Mouse (Mus musculus): ENCODE results near the gene Ak2. TPM values are rescaled to one million over a fixed set of nuclear protein-coding genes. Genes with fewer than 3 reads are reported as not detected.
A peak's percentile ranks its signal among the peaks of the same experiment; 100 is the strongest.

The Ak2 gene
- polyA plus RNA-seq, 1 experiment: 60.1 TPM

DNA sequence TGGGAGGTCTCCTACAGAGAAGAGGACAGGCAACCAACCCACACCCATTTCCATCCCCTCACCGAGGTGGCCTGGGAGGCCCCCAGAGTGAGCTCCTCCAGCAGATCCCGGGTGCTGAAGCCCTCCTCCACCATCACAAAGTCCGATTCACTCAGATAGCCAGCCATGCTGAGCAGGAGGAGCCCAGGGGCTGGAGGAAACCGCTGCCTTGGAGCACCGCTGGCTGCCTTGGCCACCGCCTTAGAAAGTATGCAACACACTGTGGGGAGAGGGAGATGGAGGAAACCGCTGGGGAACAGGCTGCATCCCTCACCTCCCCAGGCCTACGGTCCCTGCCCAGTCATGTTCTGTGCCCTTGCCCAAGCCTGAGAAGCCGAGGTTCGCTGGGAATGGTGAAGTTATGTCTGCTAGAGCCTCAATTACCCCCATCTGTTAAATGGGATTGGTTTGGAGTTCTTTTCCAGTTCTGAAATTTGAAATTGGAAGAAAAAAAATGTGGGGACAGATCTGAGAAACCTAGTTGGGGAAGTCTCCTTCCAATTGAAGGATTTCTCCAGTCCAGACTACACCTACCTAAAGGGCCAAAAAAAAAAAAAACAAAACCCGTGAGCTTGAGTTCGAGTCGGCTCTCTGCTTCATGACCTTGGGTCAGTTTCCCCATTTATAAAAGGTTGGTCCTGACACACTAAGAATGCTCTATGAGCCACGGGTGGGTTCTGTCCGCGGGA lies 30.3 kb upstream of the Ak2 start:
- H3K27me3 ChIP-seq (ENCODE audit: control insufficient read depth, insufficient read depth, low read length): peaks cover 5% of the 10 kb centered on the region; the same call in 1 of the 2 replicates
- peak overlapping the region; percentile 48 for H3K4me3 ChIP-seq (ENCODE audit: control insufficient read depth, insufficient read depth, low read length)
- WGBS: 29% methylated on average over 16 of the region's 16 CpGs
- H3K4me1 ChIP-seq (replicated peaks; ENCODE audit: control insufficient read depth, insufficient read depth, low read length): peaks cover 8% of the 10 kb centered on the region; the same call in 1 of the 2 replicates
- no peaks in the 10 kb centered on the region for H3K36me3 ChIP-seq (ENCODE audit: control insufficient read depth, insufficient read depth, low read length)
- no peak for DNase-seq
- TF ChIP-seq CTCF (IDR thresholded peaks at IDR 0.05; ENCODE audit: borderline replicate concordance, control insufficient read depth, extremely low read depth, insufficient read depth, low read length, poor library complexity): no peak
- no peak for TF ChIP-seq POLR2A (IDR thresholded peaks at IDR 0.05; ENCODE audit: control insufficient read depth, extremely low read depth, insufficient read depth, low read length, poor library complexity)
- no peak overlapping the region for H3K27ac ChIP-seq (ENCODE audit: control insufficient read depth, insufficient read depth, low read length)

- Histone ChIP-seq H3K4me1 (replicated peaks; ENCODE audit: control insufficient read depth, insufficient read depth, low read length) (peaks cover 8% of the 10 kb centered on the region; the same call in 1 of the 2 replicates), H3K27ac (ENCODE audit: control insufficient read depth, insufficient read depth, low read length) (no peak within 1 kb of the TSS), H3K4me3 (ENCODE audit: control insufficient read depth, insufficient read depth, low read length) (peak within 1 kb of the TSS; percentile 48), H3K36me3 (ENCODE audit: control insufficient read depth, insufficient read depth, low read length) (no peaks in the 10 kb centered on the region), H3K27me3 (ENCODE audit: control insufficient read depth, insufficient read depth, low read length) (peaks cover 5% of the 10 kb centered on the region; the same call in 1 of the 2 replicates)
- peak; percentile 80 for DNase-seq
- no peak for TF ChIP-seq POLR2A (IDR thresholded peaks at IDR 0.05; ENCODE audit: control insufficient read depth, extremely low read depth, insufficient read depth, low read length, poor library complexity)
- TF ChIP-seq CTCF (IDR thresholded peaks at IDR 0.05; ENCODE audit: borderline replicate concordance, control insufficient read depth, extremely low read depth, insufficient read depth, low read length, poor library complexity): no peak
- 1% methylated on average over 66 of the region's 72 CpGs for WGBS
Measured at GRCm38 (mm10) chr4:128962029-128962925, 29.5 kb upstream of the Ak2 start, which contains the start of gene Azin2. Gene Azin2 (minus strand): TSS chr4:128962442.

GRCm38 (mm10) chr4:128962926-128963290 lies 28.9 kb upstream of the Ak2 start:
- peaks cover 5% of the 10 kb centered on the region; the same call in 1 of the 2 replicates for H3K27me3 ChIP-seq (ENCODE audit: control insufficient read depth, insufficient read depth, low read length)
- WGBS: 23% methylated on average over 9 of the region's 9 CpGs
- H3K27ac ChIP-seq (ENCODE audit: control insufficient read depth, insufficient read depth, low read length): no peak overlapping the region
- peaks cover 8% of the 10 kb centered on the region; the same call in 1 of the 2 replicates for H3K4me1 ChIP-seq (replicated peaks; ENCODE audit: control insufficient read depth, insufficient read depth, low read length)
- no peak for TF ChIP-seq POLR2A (IDR thresholded peaks at IDR 0.05; ENCODE audit: control insufficient read depth, extremely low read depth, insufficient read depth, low read length, poor library complexity)
- H3K36me3 ChIP-seq (ENCODE audit: control insufficient read depth, insufficient read depth, low read length): no peaks in the 10 kb centered on the region
- no peak for DNase-seq
- H3K4me3 ChIP-seq (ENCODE audit: control insufficient read depth, insufficient read depth, low read length): no peak overlapping the region

- 91% methylated on average over 7 of the region's 7 CpGs for WGBS
Measured at GRCm38 (mm10) chr4:128966751-128967150, 25.0 kb upstream of the Ak2 start.

GRCm38 (mm10) chr4:128969081-128969480 lies 22.7 kb upstream of the Ak2 start:
- peaks cover 4% of the 10 kb centered on the region for H3K4me1 ChIP-seq (replicated peaks; ENCODE audit: control insufficient read depth, insufficient read depth, low read length)
- no peak for DNase-seq
- TF ChIP-seq CTCF (IDR thresholded peaks at IDR 0.05; ENCODE audit: borderline replicate concordance, control insufficient read depth, extremely low read depth, insufficient read depth, low read length, poor library complexity) (no peak), POLR2A (IDR thresholded peaks at IDR 0.05; ENCODE audit: control insufficient read depth, extremely low read depth, insufficient read depth, low read length, poor library complexity) (no peak)
- H3K27ac ChIP-seq (ENCODE audit: control insufficient read depth, insufficient read depth, low read length): no peak overlapping the region
- no peaks in the 10 kb centered on the region for H3K36me3 ChIP-seq (ENCODE audit: control insufficient read depth, insufficient read depth, low read length)
- WGBS: 92% methylated on average over 5 of the region's 5 CpGs
- no peaks in the 10 kb centered on the region for H3K27me3 ChIP-seq (ENCODE audit: control insufficient read depth, insufficient read depth, low read length)
- H3K4me3 ChIP-seq (ENCODE audit: control insufficient read depth, insufficient read depth, low read length): no peak overlapping the region

More at GRCm38 (mm10) chr4:128966751-128967150, 25.0 kb upstream of the Ak2 start:
- DNase-seq: no peak
- Histone ChIP-seq H3K27ac (ENCODE audit: control insufficient read depth, insufficient read depth, low read length) (no peak overlapping the region), H3K4me1 (replicated peaks; ENCODE audit: control insufficient read depth, insufficient read depth, low read length) (peaks cover 11% of the 10 kb centered on the region), H3K27me3 (ENCODE audit: control insufficient read depth, insufficient read depth, low read length) (peaks cover 5% of the 10 kb centered on the region; the same call in 1 of the 2 replicates), H3K4me3 (ENCODE audit: control insufficient read depth, insufficient read depth, low read length) (no peak overlapping the region), H3K36me3 (ENCODE audit: control insufficient read depth, insufficient read depth, low read length) (no peaks in the 10 kb centered on the region)
- TF ChIP-seq POLR2A (IDR thresholded peaks at IDR 0.05; ENCODE audit: control insufficient read depth, extremely low read depth, insufficient read depth, low read length, poor library complexity) (no peak), CTCF (IDR thresholded peaks at IDR 0.05; ENCODE audit: borderline replicate concordance, control insufficient read depth, extremely low read depth, insufficient read depth, low read length, poor library complexity) (no peak)

GRCm38 (mm10) chr4:128969607-128970416 lies 21.9 kb upstream of the Ak2 start:
- no peak for DNase-seq

More at GRCm38 (mm10) chr4:128969607-128970416, 21.9 kb upstream of the Ak2 start:
- H3K4me1 ChIP-seq (replicated peaks; ENCODE audit: control insufficient read depth, insufficient read depth, low read length): peaks cover 6% of the 10 kb centered on the region
- H3K27me3 ChIP-seq (ENCODE audit: control insufficient read depth, insufficient read depth, low read length): no peaks in the 10 kb centered on the region
- no peak overlapping the region for H3K27ac ChIP-seq (ENCODE audit: control insufficient read depth, insufficient read depth, low read length)
- no peak overlapping the region for H3K4me3 ChIP-seq (ENCODE audit: control insufficient read depth, insufficient read depth, low read length)
- no peaks in the 10 kb centered on the region for H3K36me3 ChIP-seq (ENCODE audit: control insufficient read depth, insufficient read depth, low read length)
- WGBS: 58% methylated on average over 18 of the region's 18 CpGs
- no peak for TF ChIP-seq POLR2A (IDR thresholded peaks at IDR 0.05; ENCODE audit: control insufficient read depth, extremely low read depth, insufficient read depth, low read length, poor library complexity)
- TF ChIP-seq CTCF (IDR thresholded peaks at IDR 0.05; ENCODE audit: borderline replicate concordance, control insufficient read depth, extremely low read depth, insufficient read depth, low read length, poor library complexity): no peak
